Mouse (Mus musculus) liver, adult 10 weeks (tissue): ENCODE data around the gene Gm29644. TPM values are rescaled to one million over a fixed set of nuclear protein-coding genes. Genes with fewer than 3 reads are reported as not detected.

Experiments used
- polyA plus RNA-seq: library from polyadenylated mRNA; stranded (reverse); fragments of 350-450 nt; fragmentation: Illumina TruSeq; extraction: RNeasy Lipid Tissue Mini Kit (QIAGEN cat#74804); gene quantifications from one replicate; pipeline ENCODE4 v1.2.3, GENCODE M21; 2014; ENCODE audit warnings: low read depth, low replicate concordance

Gm29644 gene
- polyA plus RNA-seq = not detected

GRCm38 (mm10) chrY:70303187-70303586 is at the start of gene Gm29644, which contains the start of gene Gm29423:
TSS of gene Gm29644 (minus strand) at chrY:70303343.
TSS of gene Gm29423 (minus strand) at chrY:70303287.

GRCm38 (mm10) chrY:70273542-70273941 is 29.6 kb downstream of the Gm29644 start, which contains the start of gene Gm21118:
TSS of gene Gm21118 (minus strand) at chrY:70273642.

Other genes starting within 250 kb of the Gm29644 start
- not detected for gene Gm21118, start 29.7 kb downstream of the Gm29644 start, polyA plus RNA-seq
- gene Gm29423, start 56 bp downstream of the Gm29644 start, polyA plus RNA-seq = not detected
- gene Gm20888, start 138.5 kb upstream of the Gm29644 start, polyA plus RNA-seq = not detected